Mouse (Mus musculus): ENCODE data around the gene Adora1.
"Not testable (repeated sequence)": the region's sequence is repeated elsewhere in the genome, so short reads cannot be mapped to it uniquely, and the experiment has no call there.

The Adora1 gene

DNA sequence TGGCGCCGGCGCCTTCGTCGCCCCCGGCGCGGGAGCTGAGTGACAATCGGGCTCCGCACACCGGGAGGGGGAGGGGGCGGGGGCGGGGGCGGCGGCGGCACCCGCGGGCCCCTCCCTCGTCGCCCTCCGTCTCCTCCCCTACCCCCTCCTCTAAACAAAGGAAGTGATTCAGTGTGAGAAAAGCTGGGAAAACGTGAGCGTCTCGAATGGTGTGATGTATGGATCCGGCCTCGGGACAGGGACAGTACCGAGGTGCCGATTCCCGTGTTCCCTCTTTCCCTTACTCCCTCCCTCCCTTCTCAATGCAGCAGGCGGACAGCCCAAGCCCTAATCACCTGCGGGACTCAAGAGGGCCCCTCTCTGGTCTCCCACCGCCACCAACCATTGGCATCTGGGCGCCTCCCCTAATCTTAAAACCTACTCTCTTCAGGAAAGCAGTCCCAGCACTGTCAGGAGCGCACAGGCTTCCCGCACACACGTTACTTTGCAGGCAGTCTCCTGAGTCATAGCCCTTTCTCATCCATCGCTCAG, at the start of gene Adora1:
TSS of gene Adora1 (minus strand) at position 41 of the 531 bp plus-strand sequence.
- DNase-seq (ENCODE audit: low spot score): no peak

- no peak for DNase-seq (ENCODE audit: low spot score)
These were observed 47.9 kb upstream of the Adora1 start for GRCm38 (mm10) chr1:134283108-134283507.

DNA sequence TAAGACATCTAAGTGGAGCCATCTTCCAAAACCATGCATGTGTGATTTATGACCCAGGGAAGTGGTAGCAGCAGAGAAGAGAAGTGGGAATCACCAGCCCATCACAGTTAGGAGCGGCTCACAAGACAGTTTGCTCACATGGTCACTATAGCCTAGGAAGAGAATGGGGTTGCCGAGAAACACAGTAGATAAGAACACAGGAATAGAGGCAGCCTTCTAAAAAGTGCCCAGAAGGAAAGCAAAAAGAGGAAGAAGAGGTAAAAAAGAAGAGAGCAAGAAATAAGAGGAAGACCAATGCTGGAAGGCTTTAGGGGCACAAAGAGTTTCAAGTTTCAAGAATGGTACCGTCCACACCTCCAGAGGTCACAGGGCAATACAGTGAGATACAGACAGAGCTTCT, 47.1 kb upstream of the Adora1 start:
- DNase-seq (ENCODE audit: low spot score): no peak

DNA sequence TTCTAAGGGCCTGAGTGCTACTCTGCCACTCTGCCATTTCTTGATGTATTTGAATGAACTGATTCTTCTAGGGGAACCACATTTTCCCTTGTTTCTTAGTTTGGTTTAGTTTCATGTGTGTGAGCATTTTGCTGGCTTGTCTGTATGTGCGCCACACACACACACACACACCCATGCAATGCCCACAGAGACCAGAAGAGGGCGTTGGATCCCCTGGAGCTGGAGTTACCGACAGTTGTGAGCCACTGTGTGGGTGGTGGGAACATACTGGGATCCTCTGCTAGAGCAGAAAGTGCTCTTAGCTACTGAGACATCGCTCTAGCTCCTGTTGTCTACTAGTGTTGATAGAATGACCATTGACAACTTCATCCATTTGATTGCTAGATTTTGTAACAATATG, 46.3 kb upstream of the Adora1 start:
- DNase-seq (ENCODE audit: low spot score): no peak

- no peak for DNase-seq (ENCODE audit: low spot score)
These were observed 44.9 kb upstream of the Adora1 start for GRCm38 (mm10) chr1:134280174-134280573.

GRCm38 (mm10) chr1:134276823-134277222, 41.6 kb upstream of the Adora1 start:
- no peak for DNase-seq (ENCODE audit: low spot score)

- DNase-seq (ENCODE audit: low spot score): no peak
These were observed 40.6 kb upstream of the Adora1 start for GRCm38 (mm10) chr1:134275616-134276464.

DNA sequence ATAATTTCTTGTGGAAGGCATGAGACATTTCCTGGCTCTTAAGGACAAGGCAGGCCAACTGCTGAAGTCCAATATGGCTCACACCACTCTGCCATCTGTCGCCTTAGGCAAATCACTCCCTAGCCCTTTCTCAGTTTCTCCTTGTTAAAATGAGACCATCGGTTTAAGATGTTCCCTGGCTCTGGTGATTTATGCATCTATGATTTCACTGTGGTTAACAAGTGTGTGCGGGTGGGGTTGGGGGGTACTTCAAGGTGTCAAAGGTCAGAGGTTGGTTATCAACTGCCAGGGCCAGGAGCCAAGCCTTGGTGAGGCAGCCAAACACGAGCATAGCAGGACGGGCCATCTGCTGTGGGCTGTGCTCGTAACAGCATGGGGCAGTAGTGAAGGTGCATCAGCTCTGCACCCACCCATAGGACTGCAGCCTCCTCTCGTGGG, 39.3 kb upstream of the Adora1 start:
- no peak for DNase-seq (ENCODE audit: low spot score)

DNA sequence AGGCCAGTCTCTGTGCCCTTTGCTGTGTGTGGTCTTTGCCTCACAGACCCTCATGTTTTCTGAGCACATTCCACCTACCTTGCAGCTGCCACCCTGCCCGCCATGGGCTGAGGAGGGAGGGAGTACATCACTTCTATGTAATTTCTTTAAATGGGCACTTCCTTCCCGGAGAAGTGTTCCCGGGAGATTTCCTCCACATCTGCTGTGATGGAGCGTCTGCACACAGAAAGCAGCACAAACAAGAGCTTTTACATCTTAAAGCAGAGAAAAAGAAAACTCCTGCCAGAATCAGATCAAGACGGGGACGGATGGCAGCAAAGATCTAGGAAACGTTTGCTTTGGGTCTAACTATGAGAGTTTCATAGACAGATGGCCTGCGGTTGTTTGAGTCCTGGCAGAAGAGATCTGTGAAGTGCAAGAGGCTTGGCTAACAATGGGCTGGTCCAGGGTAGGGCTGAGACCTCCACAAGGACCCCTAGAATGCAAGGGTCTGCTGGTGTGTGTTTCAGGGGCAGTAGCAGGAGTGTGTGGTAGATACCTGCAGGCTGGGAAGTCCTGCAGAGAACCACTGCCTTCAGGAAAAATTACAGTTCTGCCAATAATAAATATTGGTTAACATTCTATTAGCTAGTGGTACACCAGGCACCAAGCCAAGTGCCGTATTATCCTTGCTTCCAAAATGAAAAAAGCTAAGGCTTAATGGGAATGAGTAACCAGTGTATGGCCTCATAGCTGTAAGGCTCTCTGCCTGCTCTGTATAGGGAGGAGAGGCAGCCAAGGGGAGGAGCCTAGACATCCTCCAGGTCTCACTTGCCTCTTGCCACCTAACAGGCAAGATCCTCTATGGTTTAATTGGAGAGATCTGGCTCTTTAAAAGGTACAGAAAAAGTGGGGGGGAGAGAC, 38.5 kb upstream of the Adora1 start:
- no peak for DNase-seq (ENCODE audit: low spot score)

- no peak for DNase-seq (ENCODE audit: low spot score)
These were observed 37.6 kb upstream of the Adora1 start for GRCm38 (mm10) chr1:134272754-134273250.

DNA sequence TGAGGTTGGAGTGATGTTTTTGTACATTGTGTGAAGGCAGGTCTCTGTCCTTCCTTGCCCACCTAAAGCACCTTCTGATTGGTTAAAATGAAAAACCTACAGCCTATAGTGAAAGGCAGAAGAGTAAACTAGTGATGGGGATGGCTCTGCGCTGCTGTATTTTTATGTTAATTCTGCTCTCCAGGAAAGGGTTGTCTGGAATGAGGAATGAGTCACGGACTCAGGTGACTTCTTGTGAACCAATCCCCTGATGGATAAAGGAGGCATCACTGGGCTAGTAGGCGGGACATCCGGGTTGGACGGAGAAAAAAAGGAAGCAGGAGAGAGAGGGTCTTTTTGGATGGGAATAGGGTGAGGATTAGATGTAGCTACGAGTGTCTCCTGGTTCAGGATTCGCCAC, 34.8 kb upstream of the Adora1 start:
- no peak for DNase-seq (ENCODE audit: low spot score)

DNA sequence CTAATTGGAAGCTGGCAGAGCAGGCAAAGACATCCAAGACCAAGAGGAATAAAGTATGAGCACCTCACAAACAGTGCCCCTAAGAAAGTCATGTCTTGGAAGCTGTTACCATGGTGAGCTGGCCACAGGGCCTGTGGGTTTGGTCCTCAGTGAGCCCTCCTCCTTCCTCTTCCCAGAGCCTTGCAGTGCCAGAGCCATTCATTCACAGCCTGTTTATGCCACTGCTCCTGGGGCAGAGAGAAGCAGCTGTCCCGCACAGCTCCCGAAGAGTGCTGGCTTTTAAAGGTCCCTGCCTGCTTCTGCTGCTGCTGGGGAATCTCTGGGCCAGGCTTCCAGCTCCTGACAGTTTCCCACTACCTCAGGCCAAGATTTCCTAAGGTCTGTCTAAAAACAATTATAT, 30.6 kb upstream of the Adora1 start:
- DNase-seq (ENCODE audit: low spot score): no peak

GRCm38 (mm10) chr1:134264341-134264740, 29.1 kb upstream of the Adora1 start:
- DNase-seq (ENCODE audit: low spot score): no peak

DNA sequence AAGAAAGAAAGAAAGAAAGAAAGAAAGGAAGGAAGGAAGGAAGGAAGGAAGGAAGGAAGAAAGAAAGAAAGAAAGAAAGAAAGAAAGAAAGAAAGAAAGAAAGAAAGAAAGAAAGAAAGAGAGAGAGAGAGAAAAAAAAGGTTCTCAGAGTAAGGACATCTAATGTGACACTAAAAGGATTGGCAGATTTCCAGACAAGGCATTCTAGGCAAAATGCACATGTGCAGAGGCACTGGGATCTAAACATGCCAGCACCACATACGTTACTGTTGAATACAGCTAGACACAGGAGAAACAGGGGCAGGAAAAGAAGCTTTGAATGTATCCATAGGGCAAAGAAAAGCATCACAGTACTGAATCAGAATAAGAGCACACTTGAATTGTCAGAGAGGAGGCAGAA, 14.4 kb upstream of the Adora1 start:
- not testable (repeated sequence) for DNase-seq (ENCODE audit: low spot score)

DNA sequence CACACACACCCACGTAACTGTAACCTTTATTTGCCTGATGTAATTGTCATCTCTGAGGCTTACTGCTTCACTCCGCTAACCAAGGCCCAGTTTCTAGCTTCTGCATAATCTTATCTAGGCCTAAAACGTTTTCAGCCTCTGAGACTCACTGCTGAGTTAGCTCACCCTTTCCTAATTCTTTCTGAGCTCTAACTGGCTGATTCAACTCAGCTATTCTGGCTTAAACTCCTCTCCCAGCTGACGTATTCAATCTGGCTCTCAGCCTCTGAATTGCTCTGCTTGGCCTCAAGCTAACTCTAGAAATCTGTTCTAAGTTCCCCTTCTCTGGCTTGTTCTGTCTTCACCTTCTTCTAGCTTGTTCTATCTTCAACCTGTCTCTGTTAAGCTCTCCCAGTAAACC, 11.4 kb upstream of the Adora1 start:
- no peak for DNase-seq (ENCODE audit: low spot score)

GRCm38 (mm10) chr1:134245004-134245717, 9.9 kb upstream of the Adora1 start:
- DNase-seq (ENCODE audit: low spot score): no peak

- DNase-seq (ENCODE audit: low spot score): peak; percentile 84
These were observed 9.0 kb upstream of the Adora1 start for GRCm38 (mm10) chr1:134243948-134244914.

DNA sequence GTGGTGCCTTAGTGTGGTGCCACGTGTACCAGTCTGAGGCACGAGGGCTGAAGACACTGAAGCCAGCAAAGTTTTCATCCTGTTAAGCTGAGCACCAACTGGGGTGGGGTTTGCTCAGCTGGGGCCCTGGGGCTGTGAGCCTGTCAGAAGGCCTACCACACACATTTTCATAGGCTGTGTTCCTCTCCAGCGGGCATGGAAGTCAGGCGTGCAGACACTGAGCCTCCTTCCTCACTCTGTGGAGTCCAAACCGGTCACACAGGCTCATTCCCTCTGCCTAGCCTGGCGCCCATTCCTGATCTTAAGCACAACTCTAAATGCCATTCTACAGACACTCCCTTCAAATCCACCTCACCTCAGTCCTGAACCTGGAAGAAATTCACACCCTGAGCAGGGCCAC, 8.3 kb upstream of the Adora1 start:
- no peak for DNase-seq (ENCODE audit: low spot score)

DNA sequence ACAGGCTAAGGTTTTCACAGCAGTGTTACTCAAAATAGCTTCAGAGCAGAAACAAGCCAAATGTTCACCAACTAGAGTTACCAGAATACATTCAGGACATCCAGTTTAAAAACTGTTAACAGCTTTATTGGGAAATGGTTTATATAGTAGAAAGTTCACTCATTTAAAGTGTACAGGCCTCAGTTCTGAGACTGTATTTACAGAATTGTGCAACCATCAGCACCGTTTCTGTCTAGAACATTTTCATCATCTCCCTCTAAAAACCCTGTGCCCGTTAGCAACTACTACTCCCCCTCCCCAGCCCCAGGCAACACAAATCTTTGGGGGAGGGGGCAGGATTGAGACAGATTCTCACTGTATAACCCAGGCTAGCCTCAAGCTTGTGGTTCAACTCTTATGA, 7.1 kb upstream of the Adora1 start:
- DNase-seq (ENCODE audit: low spot score): no peak

- no peak for DNase-seq (ENCODE audit: low spot score)
These were observed 6.1 kb upstream of the Adora1 start for GRCm38 (mm10) chr1:134241298-134241697.

DNA sequence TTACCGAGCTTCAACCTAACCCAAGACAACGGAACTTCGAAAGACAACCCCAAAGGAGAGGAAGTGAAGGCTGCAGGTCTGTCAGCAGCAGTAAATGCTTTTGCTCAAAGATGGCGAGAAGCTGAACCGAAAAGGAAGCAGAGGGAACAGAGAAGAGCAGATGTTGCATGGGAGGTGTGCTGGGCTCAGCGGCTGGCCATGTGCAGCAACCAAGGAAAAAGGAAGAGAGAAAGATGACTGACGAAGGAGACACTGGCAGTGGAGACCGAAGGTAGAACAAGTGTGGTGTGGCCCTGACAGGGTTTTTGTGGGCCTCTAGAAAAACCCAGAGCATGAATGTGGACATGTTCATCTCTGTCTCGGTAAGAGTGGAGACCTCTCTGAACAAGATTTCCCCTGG, 5.5 kb upstream of the Adora1 start:
- no peak for DNase-seq (ENCODE audit: low spot score)
